Mouse (Mus musculus): Measurements from ENCODE around the gene Thra.
A peak's percentile ranks its signal among the peaks of the same experiment; 100 is the strongest.

Thra gene

DNA sequence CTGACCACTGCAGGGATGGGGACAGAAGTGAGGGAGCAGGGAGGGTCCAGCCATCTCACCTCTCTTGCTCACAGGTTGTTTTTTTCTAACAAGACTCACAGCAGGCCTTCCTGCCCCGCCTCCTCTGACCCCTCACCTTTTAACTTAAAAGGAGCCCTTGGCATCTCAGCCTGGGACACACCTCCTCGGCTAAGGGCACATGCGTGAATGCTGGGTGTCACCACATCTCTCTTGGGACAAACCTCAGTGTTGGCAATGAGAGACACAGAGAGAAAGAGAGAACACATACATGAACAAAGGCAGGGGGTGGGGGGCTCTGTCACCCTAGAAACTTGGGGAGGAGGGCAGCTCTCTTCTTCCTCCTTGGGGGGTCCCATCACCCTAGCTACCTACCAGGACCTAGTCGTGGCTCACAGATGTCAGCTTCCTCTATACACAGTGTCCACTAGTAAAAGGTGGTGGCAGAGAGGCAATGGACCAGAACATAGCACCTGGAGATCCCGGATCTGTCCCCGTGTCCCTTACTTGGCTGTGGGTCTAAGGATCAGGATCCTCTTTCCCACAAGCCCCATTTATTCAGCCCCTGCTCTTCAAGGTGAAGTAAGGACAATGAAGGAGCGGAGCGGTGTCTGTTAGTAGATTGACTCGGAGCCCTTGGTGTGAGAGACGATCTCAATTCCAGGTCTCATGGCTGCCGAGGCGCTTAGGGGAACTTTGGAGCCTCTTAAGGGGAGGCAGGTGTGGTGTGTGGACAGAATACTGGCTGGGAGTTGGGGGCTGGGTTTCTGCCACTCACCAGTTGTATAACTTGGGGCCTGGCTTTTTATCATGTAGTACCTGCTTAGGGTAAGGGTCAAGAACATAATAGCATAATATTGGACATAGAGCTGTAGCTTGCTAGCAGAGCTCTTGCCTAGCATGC is 5.8 kb downstream of the Thra start:
- no peak for DNase-seq (ENCODE audit: low spot score in 2 of 2)

DNA sequence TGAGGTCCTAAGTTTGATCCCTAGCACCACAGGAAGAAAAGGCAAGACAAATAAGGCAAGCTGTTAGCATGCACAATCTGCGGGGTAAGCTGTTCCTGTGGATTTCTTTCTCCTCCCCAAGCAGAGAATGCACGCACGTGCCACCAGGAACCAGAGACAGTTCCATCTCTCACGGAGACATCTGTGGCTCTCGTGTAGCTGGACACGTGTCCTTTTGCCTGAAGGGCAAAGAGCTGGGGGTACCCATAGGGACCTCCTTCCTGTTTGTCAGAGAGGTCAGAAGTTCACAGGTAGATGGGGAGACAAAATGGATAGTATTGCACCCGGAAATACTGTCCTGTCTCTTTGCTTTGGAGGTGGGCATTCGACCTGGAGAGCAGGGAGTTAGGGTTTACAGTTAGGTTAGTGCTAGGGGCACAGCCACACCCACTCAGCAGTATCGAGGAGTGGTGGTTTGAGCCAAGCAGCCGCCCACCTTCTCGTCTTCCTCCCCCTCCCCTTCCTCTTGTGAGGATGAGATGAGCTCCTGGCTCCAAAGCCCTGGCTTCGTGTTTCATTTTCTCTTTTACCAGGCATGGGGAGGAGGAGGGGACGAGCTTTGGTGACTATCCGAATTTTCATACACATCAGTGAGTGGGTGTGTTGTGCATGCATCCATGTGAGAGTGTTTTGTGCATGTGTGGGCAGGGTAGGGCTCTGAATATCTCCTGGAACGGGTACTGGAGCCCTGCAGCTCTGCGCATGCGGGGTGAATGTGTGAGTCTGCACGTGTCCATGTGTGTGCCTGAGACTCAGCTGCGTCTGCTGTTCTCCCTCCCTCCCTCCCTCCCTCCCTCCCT is 6.6 kb downstream of the Thra start:
- DNase-seq (ENCODE audit: low spot score in 2 of 2): peak in 1 of 2 experiments; percentile 78

DNA sequence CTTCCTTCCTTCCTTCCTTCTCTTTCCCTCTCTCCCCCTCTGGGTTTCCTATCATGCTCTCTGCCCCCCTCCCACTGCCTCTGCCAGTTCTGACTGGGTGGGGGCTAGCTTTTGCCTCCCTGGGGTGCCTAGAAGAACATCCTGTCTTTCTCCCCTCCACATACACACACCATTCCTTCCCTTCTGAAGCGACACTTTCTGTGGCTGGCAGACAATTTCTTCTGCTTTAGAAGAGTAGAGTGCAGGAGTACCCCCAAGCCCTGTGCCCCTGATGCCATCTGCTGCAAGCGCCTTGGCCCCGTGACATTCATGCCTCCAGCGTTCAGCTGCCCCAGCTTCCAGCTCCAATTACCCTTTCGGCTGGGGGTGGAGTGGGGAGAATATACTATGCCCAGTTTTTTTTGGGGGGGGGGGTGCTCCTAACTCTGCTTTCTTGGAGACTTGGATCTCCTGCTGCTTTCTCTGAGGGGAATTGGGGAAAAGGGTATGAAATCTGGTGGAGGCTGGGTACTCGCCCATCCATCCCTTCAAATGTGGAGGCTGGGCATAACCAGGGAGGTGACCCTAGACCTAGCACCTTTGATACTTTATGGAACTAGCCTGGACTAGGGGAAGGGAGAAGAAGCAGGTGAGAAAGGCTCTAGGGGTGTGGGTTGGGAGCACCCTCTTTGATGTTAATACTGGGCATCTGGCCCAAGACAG is 7.5 kb downstream of the Thra start:
- DNase-seq (ENCODE audit: low spot score in 2 of 2): no peak

- DNase-seq (ENCODE audit: low spot score in 2 of 2): no peak
Measured at GRCm38 (mm10) chr11:98748506-98749416, 8.3 kb downstream of the Thra start.

- DNase-seq (ENCODE audit: low spot score in 2 of 2): no peak
Measured at GRCm38 (mm10) chr11:98749716-98750115, 9.3 kb downstream of the Thra start.

GRCm38 (mm10) chr11:98750351-98751201 is 10.1 kb downstream of the Thra start:
- DNase-seq (ENCODE audit: low spot score in 2 of 2): peak; percentile 32 to 69

- DNase-seq (ENCODE audit: low spot score in 2 of 2): peak in 1 of 2 experiments; percentile 30
Measured at GRCm38 (mm10) chr11:98751221-98751782, 10.9 kb downstream of the Thra start.

DNA sequence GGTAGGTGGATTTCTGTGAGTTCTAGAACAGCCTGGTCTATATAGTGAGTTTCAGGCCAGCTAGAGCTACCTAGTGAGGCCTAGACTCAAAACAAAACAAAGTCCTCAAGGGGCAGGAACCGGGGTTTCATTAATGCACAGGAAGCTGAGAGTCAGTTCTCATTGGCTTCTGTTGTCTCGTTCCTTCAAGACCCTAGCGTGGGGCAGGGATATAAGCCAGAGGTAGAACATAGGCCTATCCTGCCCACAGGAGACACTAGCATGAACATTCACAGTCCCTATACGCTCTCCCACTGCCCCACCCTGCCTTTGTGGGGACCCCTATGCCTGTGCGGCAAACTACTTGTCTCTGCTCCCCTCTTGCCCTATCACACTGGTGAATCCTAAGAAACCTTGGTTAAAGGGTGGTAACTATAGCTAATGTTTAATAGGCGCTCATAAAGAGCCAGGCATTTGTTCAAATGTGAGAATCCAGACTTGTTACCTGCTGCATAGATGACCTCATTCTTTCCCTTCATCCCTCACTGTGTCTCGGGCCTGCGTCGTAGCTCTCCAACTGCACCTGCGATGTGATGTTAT is 12.2 kb downstream of the Thra start:
- peak in 1 of 2 experiments; percentile 15 for DNase-seq (ENCODE audit: low spot score in 2 of 2)

DNA sequence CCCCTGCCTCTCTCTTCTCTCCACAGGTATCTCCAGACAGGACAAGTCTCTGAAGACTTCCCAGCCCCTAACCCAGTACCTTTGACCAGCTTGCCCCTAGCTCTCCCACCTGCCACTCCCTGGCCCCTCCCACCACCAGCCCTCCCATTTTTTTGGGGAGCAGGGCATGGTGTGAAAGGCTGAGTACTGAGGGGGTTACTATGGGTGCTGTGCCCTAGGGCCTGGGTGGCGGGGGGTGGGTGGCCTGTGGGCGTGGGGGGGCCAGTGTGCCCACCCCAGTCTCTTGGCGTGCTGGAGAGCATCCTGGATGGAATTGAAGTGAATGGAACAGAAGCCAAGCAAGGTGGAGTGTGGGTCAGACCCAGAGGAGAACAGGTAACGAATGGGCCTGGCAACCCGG is 12.8 kb downstream of the Thra start:
- DNase-seq (ENCODE audit: low spot score in 2 of 2): no peak

DNA sequence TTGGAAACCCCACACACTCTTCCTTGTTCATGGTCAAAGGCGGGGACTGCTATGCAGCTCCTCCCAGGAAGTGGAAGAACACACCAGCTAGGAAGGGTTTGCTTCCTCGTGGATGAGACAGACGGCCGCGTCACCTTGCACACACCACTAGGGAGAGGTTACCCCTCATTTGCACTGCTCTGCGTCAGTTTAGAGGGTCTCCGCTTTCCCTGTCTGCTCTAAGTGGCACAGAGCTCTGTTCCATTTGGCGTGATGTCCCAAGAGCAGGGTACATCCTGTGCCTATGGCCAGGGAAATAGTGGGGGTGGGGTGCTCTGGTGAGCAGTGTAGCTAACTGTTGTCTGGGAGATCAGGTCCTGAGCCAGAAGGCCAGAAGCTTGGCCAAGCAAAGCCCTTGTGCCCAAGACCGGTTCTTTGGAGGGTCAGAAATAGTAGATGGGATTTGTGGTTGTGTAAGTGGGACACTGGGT is 13.7 kb downstream of the Thra start:
- DNase-seq (ENCODE audit: low spot score in 2 of 2): peak in 1 of 2 experiments; percentile 16

GRCm38 (mm10) chr11:98754621-98755181 is 14.3 kb downstream of the Thra start:
- DNase-seq (ENCODE audit: low spot score in 2 of 2): peak; percentile 72 to 82

DNA sequence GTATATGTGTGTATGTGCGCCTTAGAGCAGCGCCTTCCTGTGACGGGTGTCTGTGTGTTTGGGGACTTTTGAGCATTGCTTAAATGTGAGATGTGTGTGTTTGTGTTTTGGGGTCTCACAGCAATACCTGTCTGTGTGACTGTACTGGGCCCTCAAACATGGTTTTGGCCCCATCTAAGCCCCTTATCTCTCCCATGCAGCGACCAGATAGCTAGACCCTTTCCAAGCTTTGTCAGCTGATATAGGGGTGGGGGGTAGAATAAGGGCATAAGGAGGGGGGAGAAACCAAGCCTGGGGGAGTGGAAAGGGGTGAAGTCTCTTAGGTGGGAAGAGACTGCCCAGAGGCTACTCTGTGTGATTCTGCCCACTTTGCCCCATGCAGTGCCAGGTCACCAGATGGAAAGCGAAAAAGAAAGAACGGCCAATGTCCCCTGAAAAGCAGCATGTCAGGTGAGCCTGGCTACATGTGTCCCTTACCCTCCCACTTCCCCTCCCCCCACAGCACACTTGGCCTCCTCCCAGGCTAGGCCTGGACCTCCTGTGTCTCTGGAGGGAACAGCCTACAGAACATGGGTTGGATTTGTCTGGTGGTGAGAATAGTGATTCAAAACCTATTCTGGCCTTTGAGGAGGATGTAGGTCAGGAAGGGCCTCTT is 15.4 kb downstream of the Thra start:
- peak in 1 of 2 experiments; percentile 6 for DNase-seq (ENCODE audit: low spot score in 2 of 2)

- DNase-seq (ENCODE audit: low spot score in 2 of 2): no peak
Measured at GRCm38 (mm10) chr11:98756711-98757110, 16.3 kb downstream of the Thra start.

- no peak for DNase-seq (ENCODE audit: low spot score in 2 of 2)
Measured at GRCm38 (mm10) chr11:98761939-98762338, 21.5 kb downstream of the Thra start.

DNA sequence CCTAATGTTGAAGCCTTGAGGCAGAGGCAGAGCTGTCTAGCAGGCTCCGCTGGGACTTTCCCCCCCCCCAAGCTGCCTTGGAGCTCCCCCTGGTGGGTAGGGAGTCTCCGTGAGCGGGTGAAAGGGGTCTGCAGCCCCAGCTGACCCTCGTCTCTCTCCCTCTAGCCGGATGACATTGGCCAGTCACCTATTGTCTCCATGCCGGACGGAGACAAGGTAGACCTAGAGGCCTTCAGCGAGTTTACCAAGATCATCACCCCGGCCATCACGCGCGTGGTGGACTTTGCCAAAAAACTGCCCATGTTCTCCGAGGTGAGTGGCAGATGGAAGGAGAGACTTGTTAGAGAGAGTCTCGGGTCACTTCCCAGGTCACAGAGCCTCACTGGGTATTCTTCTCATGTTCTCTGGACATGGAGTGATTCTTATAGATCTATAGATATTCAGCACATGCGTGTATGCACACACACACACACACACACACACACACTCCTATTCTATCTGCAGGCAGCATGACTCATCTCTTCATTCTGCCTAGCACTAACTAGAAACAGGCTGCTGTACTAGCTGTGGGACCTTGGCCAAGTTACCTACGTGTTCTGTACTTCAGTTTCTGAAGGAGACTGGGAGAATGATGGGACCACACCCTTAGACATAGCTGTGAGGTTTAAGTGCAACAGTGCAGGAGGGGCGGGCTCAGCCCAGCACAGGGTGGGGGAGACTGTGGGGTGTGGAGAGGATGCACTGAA is 22.5 kb downstream of the Thra start:
- DNase-seq (ENCODE audit: low spot score in 2 of 2): no peak

- DNase-seq (ENCODE audit: low spot score in 2 of 2): no peak
Measured at GRCm38 (mm10) chr11:98763502-98763861, 23.0 kb downstream of the Thra start.

DNA sequence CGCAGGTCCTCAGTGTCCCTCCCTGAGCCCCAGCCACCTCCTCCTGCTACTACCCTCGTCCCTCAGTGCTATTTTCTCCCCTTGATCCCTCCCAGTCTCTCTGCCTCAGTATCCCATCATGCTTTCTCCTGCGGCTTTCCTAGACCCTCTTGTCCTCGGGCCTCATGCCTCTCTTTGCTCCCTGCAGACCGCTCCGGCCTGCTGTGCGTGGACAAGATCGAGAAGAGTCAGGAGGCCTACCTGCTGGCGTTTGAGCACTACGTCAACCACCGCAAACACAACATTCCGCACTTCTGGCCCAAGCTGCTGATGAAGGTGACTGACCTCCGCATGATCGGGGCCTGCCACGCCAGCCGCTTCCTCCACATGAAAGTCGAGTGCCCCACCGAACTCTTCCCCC is 23.7 kb downstream of the Thra start:
- DNase-seq (ENCODE audit: low spot score in 2 of 2): no peak

DNA sequence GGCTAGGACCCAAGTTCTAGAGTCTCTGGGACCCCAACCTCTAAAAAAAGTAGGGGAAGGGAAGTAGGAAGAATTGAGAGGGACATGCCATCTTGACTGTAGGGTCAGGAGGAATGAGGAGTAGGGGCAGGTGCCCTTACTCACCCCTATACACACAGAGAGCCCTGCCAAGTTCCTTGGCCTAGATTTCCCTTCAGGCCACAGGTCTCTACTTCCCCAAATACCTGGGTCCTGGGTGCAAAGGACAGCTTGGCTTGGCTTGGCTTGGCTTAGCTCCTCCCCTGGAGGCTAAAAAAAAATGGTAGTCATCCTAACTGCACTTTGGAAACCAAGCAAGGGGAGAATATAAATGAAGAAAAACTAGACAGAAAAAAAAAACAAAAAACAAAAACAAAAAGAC is 24.3 kb downstream of the Thra start:
- no peak for DNase-seq (ENCODE audit: low spot score in 2 of 2)
